Mouse (Mus musculus) myocyte (in vitro differentiated cells): ENCODE measurements around the gene Atp11a.

Source experiments
- E2F4 ChIP-seq: IDR thresholded peaks from one replicate; pipeline ENCODE4 v1.6.1; 2011; ENCODE audit warnings: mild to moderate bottlenecking, control low read depth, moderate library complexity; ENCODE audit not compliant: insufficient read depth
- MAX ChIP-seq: IDR thresholded peaks from one replicate; pipeline ENCODE4 v1.6.1; 2011; ENCODE audit warnings: low read depth, mild to moderate bottlenecking, control low read depth
- MYOD1 ChIP-seq, 3 experiments: IDR thresholded peaks; one replicate each; pipeline ENCODE4 v1.6.1; 2011; ENCODE audit warnings: control low read depth in 2 of 3, low read depth in 2 of 3, mild to moderate bottlenecking in 2 of 3, moderate library complexity in 1 of 3; ENCODE audit not compliant: insufficient read length in 2 of 3, control insufficient read depth in 1 of 3
- MYOG ChIP-seq, 3 experiments: IDR thresholded peaks; one replicate each; pipeline ENCODE4 v1.6.1; 2011; ENCODE audit warnings: control low read depth in 2 of 3, low read depth in 2 of 3, mild to moderate bottlenecking in 2 of 3; ENCODE audit not compliant: insufficient read length in 2 of 3, control insufficient read depth in 1 of 3, insufficient read depth in 1 of 3
- POLR2A ChIP-seq: IDR thresholded peaks from one replicate; pipeline ENCODE4 v1.6.1; 2011; ENCODE audit warnings: low read depth, mild to moderate bottlenecking, control low read depth, moderate library complexity; ENCODE audit not compliant: insufficient read length
- REST ChIP-seq: IDR thresholded peaks from one replicate; pipeline ENCODE4 v1.6.1; 2011; ENCODE audit warnings: mild to moderate bottlenecking, control low read depth, moderate library complexity; ENCODE audit not compliant: insufficient read depth, insufficient read length
- TCF12 ChIP-seq: IDR thresholded peaks from one replicate; pipeline ENCODE4 v1.6.1; 2011; ENCODE audit warnings: mild to moderate bottlenecking, control low read depth; ENCODE audit not compliant: poor library complexity, insufficient read depth, severe bottlenecking
- TCF3 ChIP-seq: IDR thresholded peaks from one replicate; pipeline ENCODE4 v1.6.1; 2011; ENCODE audit warnings: low read depth, control low read depth; ENCODE audit not compliant: insufficient read length

DNA sequence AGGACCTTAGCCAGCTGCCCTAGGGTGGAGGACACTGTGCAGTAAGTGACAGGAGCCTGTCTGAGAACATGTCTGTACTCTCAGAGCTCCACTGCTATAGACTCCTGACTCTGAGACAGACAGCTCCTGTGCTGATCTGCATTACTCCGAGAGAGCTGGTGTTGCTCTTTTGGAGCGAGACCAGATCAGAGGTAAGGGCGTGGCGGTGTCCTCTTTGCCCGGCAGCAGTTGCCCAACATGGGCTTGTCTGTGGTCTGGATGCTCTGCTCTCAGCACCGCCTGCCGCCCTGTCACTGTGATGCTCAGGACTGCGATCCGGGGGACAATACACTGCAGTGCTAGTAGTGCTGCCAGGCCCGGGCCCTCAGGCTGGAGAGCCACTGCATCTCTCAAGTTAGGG lies 19.4 kb downstream of the Atp11a start:
- TF ChIP-seq E2F4, result no peak
- TF ChIP-seq TCF12, result no peak
- TF ChIP-seq MAX, result no peak
- TF ChIP-seq POLR2A, result no peak
- no peak for TF ChIP-seq TCF3
- TF ChIP-seq REST, result no peak
- no peak for TF ChIP-seq MYOD1 (IDR thresholded peaks at IDR 0.05; ENCODE audit: control insufficient read depth in 1 of 3, insufficient read length in 2 of 3, low read depth in 2 of 3)
- TF ChIP-seq MYOG (IDR thresholded peaks at IDR 0.05; ENCODE audit: control insufficient read depth in 1 of 3, insufficient read depth in 1 of 3, insufficient read length in 2 of 3, low read depth in 2 of 3), result peak in 1 of 3 experiments; percentile 5
